Mouse (Mus musculus) bone marrow macrophage, adult 2 months (primary cell): Measurements from ENCODE around the gene Nsmf.

Source experiments
- CTCF ChIP-seq: IDR thresholded peaks from 2 replicates; pipeline ENCODE4 v1.5.1; 2012; ENCODE audit warnings: low read depth, mild to moderate bottlenecking, low read length, moderate library complexity
- POLR2A ChIP-seq: IDR thresholded peaks from 2 replicates; pipeline ENCODE4 v1.6.1; 2012; ENCODE audit warnings: mild to moderate bottlenecking, low read depth, low read length, borderline replicate concordance

DNA sequence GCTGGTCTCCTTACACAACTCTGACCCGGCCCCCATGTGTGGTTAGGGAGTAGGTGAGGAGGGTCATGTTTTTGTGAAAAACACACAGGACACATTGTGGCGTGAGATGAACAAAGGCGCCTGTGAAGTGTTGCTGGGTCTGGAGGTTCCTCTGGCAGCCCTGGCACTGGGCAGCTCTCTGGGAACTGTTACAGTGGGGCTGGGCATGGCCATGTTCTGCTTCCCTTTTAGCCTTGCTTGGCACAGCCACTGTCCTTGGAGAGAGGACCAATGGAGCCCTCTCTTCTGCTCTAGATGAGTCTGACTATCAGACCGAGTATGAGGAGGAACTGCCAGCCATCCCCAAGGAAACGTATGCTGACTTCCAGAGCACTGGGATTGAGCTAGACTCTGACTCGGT lies 1.1 kb upstream of the Nsmf start:
- TF ChIP-seq POLR2A (no peak), CTCF (no peak)
